Mouse (Mus musculus) cerebellum, adult 9-11 months (tissue): ENCODE results near the gene BC049715.
"Not testable (repeated sequence)": the region's sequence is repeated elsewhere in the genome, so short reads cannot be mapped to it uniquely, and the experiment has no call there.

Experiments
- DNase-seq: peaks from one replicate; pipeline ENCODE4 v3.0.0; 2022

Gene BC049715

GRCm38 (mm10) chr6:136827516-136827880 lies at the start of gene BC049715:
Gene BC049715 (plus strand): TSS chr6:136827626.
- DNase-seq: no peak

GRCm38 (mm10) chr6:136781377-136781986 lies 45.9 kb upstream of the BC049715 start, which contains the start of gene Gucy2c:
Gene Gucy2c (minus strand): TSS chr6:136781765.
- DNase-seq: no peak

GRCm38 (mm10) chr6:136782146-136782545 lies 45.3 kb upstream of the BC049715 start:
- DNase-seq: no peak

- DNase-seq: no peak
These were observed 44.7 kb upstream of the BC049715 start for GRCm38 (mm10) chr6:136782761-136783160.

GRCm38 (mm10) chr6:136789391-136789971 lies 37.9 kb upstream of the BC049715 start:
- no peak for DNase-seq

- DNase-seq: no peak
These were observed 34.3 kb upstream of the BC049715 start for GRCm38 (mm10) chr6:136792884-136793758.

- no peak for DNase-seq
These were observed 33.4 kb upstream of the BC049715 start for GRCm38 (mm10) chr6:136793831-136794525.

- no peak for DNase-seq
These were observed 32.3 kb upstream of the BC049715 start for GRCm38 (mm10) chr6:136795110-136795509.

- no peak for DNase-seq
These were observed 31.6 kb upstream of the BC049715 start for GRCm38 (mm10) chr6:136795850-136796249.

- not testable (repeated sequence) for DNase-seq
These were observed 29.3 kb upstream of the BC049715 start for GRCm38 (mm10) chr6:136797874-136798693.

GRCm38 (mm10) chr6:136800710-136801109 lies 26.7 kb upstream of the BC049715 start:
- no peak for DNase-seq

- DNase-seq: no peak
These were observed 26.2 kb upstream of the BC049715 start for GRCm38 (mm10) chr6:136801274-136801673.

- DNase-seq: no peak
These were observed 24.2 kb upstream of the BC049715 start for GRCm38 (mm10) chr6:136803093-136803738.

- DNase-seq: peak; percentile 95
These were observed 23.4 kb upstream of the BC049715 start, which contains the start of gene Hist4h4 for GRCm38 (mm10) chr6:136803739-136804633. Gene Hist4h4 (minus strand): TSS chr6:136804415.

GRCm38 (mm10) chr6:136804705-136805408 lies 22.6 kb upstream of the BC049715 start:
- no peak for DNase-seq

- DNase-seq: no peak
These were observed 22.0 kb upstream of the BC049715 start for GRCm38 (mm10) chr6:136805409-136805775.

- DNase-seq: no peak
These were observed 20.6 kb upstream of the BC049715 start for GRCm38 (mm10) chr6:136806819-136807218.

GRCm38 (mm10) chr6:136807395-136808013 lies 19.9 kb upstream of the BC049715 start:
- no peak for DNase-seq

- DNase-seq: peak; percentile 98
These were observed 19.4 kb upstream of the BC049715 start, which contains the start of gene H2afj for GRCm38 (mm10) chr6:136808014-136808417. Gene H2afj (plus strand): TSS chr6:136808244.
